Mouse (Mus musculus): ENCODE data around the gene 4933414I15Rik. TPM values are rescaled to one million over a fixed set of nuclear protein-coding genes. Genes with fewer than 3 reads are reported as not detected.

4933414I15Rik gene
- total RNA-seq (2015; ENCODE audit: low replicate concordance) (not detected in 2 replicates), total RNA-seq (2017; ENCODE audit: low replicate concordance) (not detected in 2 replicates)

- no peak for ATAC-seq (replicated peaks; ENCODE audit: low FRiP score, poor library complexity, severe bottlenecking)
Measured at GRCm38 (mm10) chr11:50943506-50943905, at the start of gene 4933414I15Rik. Gene 4933414I15Rik, minus strand, starts transcription at chr11:50943765.

GRCm38 (mm10) chr11:50981667-50982066 is 38.1 kb upstream of the 4933414I15Rik start, which contains the start of gene Olfr1377:
Gene Olfr1377, plus strand, starts transcription at chr11:50981967.
- no peak for ATAC-seq (replicated peaks; ENCODE audit: low FRiP score, poor library complexity, severe bottlenecking)

GRCm38 (mm10) chr11:50977216-50977615 is 33.7 kb upstream of the 4933414I15Rik start:
- ATAC-seq (replicated peaks; ENCODE audit: low FRiP score, poor library complexity, severe bottlenecking): no peak

- ATAC-seq (replicated peaks; ENCODE audit: low FRiP score, poor library complexity, severe bottlenecking): no peak
Measured at GRCm38 (mm10) chr11:50966230-50966629, 22.7 kb upstream of the 4933414I15Rik start, which contains the start of gene Olfr1378. Gene Olfr1378, plus strand, starts transcription at chr11:50966530.

- no peak for ATAC-seq (replicated peaks; ENCODE audit: low FRiP score, poor library complexity, severe bottlenecking)
Measured at GRCm38 (mm10) chr11:50964886-50965285, 21.3 kb upstream of the 4933414I15Rik start.

- no peak for ATAC-seq (replicated peaks; ENCODE audit: low FRiP score, poor library complexity, severe bottlenecking)
Measured at GRCm38 (mm10) chr11:50953665-50954064, 10.1 kb upstream of the 4933414I15Rik start, which contains the start of gene Prop1. Gene Prop1, minus strand, starts transcription at chr11:50953765.

GRCm38 (mm10) chr11:50952290-50952689 is 8.7 kb upstream of the 4933414I15Rik start:
- ATAC-seq (replicated peaks; ENCODE audit: low FRiP score, poor library complexity, severe bottlenecking): no peak

GRCm38 (mm10) chr11:50942386-50942785 is 1.2 kb downstream of the 4933414I15Rik start:
- ATAC-seq (replicated peaks; ENCODE audit: low FRiP score, poor library complexity, severe bottlenecking): no peak

DNA sequence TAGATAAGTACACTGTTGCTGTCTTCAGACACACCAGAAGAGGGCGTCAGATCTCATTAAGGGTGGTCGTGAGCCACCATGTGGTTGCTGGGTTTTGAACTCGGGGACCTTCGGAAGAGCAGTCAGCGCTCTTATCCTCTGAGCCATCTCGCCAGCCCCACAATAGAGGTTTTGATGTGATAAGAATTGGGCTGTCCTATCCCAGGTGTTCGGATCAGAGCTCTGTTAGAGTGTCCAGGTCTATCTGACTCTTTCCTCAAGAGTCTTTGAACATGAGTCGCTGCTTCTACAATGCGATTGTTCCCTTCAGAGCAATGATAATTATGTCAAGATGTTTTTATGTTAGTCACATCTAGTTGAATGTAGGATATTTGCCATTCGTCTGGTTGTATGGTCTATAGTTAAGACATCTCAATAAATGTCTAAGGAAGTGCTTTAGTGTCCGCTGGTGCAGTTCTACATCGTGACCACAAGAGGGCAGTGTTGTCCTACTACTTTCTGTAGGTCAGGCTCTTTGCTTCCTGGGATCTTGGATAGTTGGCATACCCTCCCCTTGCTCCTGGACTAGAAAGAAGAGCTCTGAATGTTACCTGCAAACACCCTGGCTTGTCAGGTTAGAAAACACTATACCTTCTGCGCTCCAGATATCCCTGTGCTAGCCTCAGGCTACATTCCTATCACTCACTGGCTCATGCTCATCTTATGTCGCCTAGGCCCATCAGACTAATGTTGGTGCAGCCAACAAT is 3.8 kb downstream of the 4933414I15Rik start:
- ATAC-seq (replicated peaks; ENCODE audit: low FRiP score, poor library complexity, severe bottlenecking): no peak

DNA sequence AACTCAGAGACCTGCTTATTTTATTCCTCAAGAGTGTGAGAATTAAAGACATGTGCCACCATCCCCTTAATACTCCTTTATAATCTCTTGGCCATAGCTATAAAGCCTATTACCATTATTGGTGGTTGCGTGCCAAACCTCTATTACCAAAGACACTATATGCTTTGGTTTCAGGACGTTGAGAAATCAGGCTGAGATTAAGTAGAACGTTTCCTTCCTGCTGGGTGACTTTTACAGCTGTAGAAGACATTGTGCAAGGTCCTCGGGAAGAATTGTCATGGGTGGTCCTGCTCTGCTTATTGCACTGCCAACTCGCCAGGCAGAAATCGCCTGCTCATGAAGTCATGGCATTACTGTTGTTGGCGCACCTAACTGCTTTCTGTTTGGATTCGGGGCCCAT is 5.1 kb downstream of the 4933414I15Rik start:
- ATAC-seq (replicated peaks; ENCODE audit: low FRiP score, poor library complexity, severe bottlenecking): no peak

- ATAC-seq (replicated peaks; ENCODE audit: low FRiP score, poor library complexity, severe bottlenecking): no peak
Measured at GRCm38 (mm10) chr11:50932040-50932439, 11.5 kb downstream of the 4933414I15Rik start.

DNA sequence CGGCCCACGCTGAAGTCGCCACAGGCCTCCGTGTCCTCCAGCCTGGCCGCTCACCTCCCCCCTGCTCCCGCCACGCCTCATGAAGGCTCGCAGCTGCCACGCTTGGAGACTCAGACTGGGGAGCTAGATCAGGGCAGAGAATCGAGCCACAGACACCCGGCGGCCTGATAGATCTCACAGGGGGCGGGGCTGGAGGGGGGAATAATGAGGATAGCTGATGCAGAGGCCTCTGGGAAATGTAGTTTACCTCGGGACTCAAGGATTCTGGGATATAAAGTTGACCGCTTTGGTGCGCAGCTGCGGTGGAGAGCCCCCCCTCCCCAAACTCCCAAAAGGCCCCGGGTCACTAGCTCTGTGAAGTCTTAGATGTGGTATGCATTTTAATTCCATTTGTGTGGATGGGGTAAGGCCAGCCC is 12.1 kb downstream of the 4933414I15Rik start, which contains the start of gene Zfp354b:
Zfp354b (minus strand) TSS at position 183 of the 416 bp plus-strand sequence.
- no peak for ATAC-seq (replicated peaks; ENCODE audit: low FRiP score, poor library complexity, severe bottlenecking)

DNA sequence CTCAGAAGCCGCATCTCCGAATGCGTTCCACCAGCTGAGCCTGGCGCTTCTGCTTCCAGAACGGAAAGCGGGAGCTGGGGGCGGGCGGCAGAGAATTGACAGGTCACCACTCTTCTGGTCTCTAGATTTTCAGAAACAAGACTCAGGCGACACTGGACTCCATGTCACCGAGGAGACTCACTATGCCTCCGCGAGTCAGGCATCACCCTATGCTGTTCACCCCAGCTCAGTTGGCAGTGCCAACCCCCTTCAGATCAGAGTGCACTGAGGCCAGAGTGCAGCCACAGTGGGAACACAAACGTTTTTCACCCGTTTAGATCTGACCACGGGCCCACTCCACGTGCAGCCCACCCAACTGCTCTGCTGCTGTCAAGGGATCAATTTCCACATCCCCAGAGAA is 12.5 kb downstream of the 4933414I15Rik start:
- ATAC-seq (replicated peaks; ENCODE audit: low FRiP score, poor library complexity, severe bottlenecking): no peak

DNA sequence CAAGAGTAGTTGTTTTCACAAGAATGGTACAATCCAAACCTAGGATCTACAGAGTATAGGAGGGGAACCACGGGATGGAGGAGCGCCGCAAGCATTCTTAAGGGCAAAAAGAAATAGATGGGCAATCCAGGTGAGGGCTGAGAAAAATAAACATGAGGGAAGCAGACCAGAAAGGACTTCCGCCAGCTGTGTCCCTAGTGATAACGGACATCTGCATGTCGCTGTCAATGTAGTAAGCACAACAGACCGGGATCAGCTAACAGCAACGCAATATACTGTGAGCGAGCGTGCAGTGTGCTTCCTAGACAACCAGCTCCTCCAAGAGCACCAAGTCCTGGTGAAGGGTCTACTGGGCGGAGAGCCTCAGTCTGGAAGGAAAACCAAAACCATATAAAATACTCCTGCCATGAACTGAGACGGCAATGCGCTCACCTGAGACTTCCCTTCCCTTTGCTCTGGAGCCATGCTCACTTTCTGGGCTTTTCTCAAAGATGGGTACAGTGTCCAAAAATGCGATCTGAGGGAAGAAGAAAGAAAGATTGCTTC is 13.0 kb downstream of the 4933414I15Rik start:
- no peak for ATAC-seq (replicated peaks; ENCODE audit: low FRiP score, poor library complexity, severe bottlenecking)

GRCm38 (mm10) chr11:50915671-50916320 is 27.8 kb downstream of the 4933414I15Rik start, which contains the start of gene Zfp2:
Gene Zfp2, minus strand, starts transcription at chr11:50916165.
- ATAC-seq (replicated peaks; ENCODE audit: low FRiP score, poor library complexity, severe bottlenecking): no peak

- ATAC-seq (replicated peaks; ENCODE audit: low FRiP score, poor library complexity, severe bottlenecking): no peak
Measured at GRCm38 (mm10) chr11:50914461-50914860, 29.1 kb downstream of the 4933414I15Rik start.

DNA sequence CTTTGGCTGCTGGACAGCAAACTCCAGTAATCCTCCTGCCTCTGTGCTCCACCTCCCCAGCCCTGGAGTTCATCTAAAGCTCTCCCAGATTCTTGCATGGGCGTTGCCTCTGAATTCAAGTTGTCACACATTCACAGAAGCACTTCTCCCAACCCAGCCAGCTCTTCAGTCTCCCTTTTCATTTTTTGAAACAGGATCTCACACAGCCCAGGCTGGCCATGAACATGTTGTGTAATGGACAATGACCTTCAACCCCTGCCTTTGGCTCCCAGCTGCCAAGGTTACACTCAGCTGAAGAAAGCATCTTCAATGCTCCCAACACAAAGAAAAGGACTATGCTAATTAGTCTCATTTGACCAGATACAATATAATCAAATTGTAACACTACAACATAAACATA is 30.3 kb downstream of the 4933414I15Rik start:
- ATAC-seq (replicated peaks; ENCODE audit: low FRiP score, poor library complexity, severe bottlenecking): no peak

DNA sequence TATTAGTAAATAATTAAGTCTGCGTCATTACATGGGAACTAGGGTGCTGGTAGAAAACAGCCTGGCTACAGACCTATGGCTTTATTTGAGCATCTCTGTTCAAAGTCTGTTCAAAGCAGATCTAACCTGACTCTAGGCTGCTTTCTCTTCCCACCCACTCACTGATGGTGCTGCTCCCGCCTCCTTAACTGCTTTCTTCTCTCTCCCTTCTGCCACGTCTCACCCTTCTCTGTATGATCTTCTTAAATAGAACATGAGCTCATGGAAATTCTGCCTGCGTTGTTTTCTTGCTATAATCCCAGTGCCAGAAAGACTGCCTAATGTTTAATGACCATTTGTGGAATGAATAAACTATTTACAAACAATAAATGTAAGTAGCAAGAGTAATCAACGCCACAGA is 35.4 kb downstream of the 4933414I15Rik start:
- ATAC-seq (replicated peaks; ENCODE audit: low FRiP score, poor library complexity, severe bottlenecking): no peak

DNA sequence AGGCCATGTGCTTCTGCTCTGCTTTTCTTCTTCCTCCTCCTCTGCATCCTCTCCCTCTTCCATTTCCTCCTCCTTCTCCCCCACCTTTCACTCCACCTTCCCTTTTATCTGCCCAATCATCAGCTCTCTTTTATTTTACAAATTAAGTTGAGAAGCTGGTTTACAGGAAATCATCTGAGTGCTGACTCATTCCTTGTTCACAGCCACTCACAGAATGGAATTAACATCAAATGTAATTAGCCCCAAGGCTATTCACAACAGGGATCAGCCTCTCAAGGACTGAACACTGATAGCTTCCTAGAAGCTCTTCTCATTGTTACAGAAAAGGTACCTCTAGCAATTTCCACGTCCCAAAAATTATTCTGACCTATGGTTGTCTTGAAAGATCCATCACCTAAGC is 46.2 kb downstream of the 4933414I15Rik start:
- no peak for ATAC-seq (replicated peaks; ENCODE audit: low FRiP score, poor library complexity, severe bottlenecking)

GRCm38 (mm10) chr11:50892441-50892840 is 51.1 kb downstream of the 4933414I15Rik start:
- ATAC-seq (replicated peaks; ENCODE audit: low FRiP score, poor library complexity, severe bottlenecking): no peak
